Mouse (Mus musculus) midbrain, embryonic 16.5 days (tissue): ENCODE results near the gene Lhpp. TPM values are rescaled to one million over a fixed set of nuclear protein-coding genes. Genes with fewer than 3 reads are reported as not detected.

ENCODE experiments used
- ATAC-seq: fragments of 200-750 bp; cut with Nextera tagmentation; 2 replicates; pipeline ENCODE4 v1.8.0; 2017; ENCODE audit warnings: moderate TSS enrichment
- H3K27ac ChIP-seq: fragments of 300-500 bp; sonication (generic); 2 replicates; pipeline ENCODE4 v1.5.1; 2014; ENCODE audit warnings: mild to moderate bottlenecking, low read length, mixed read lengths
- H3K27me3 ChIP-seq: fragments of 300-500 bp; sonication (generic); 2 replicates; pipeline ENCODE4 v1.6.1; 2014; ENCODE audit warnings: low read depth, low read length, mixed read lengths; ENCODE audit not compliant: control insufficient read depth, insufficient read depth
- H3K36me3 ChIP-seq: fragments of 300-500 bp; sonication (generic); 2 replicates; pipeline ENCODE4 v1.6.1; 2014; ENCODE audit warnings: mild to moderate bottlenecking, low read length, moderate library complexity, mixed read lengths; ENCODE audit not compliant: control insufficient read depth, insufficient read depth
- H3K4me1 ChIP-seq: fragments of 300-500 bp; sonication (generic); 2 replicates; pipeline ENCODE4 v1.6.1; 2014; ENCODE audit warnings: mild to moderate bottlenecking, low read length, mixed read lengths; ENCODE audit not compliant: control insufficient read depth, insufficient read depth
- H3K4me2 ChIP-seq: fragments of 300-500 bp; sonication (generic); 2 replicates; pipeline ENCODE4 v1.6.1; 2014; ENCODE audit warnings: mild to moderate bottlenecking, low read length, mixed read lengths
- H3K4me3 ChIP-seq: fragments of 300-500 bp; sonication (generic); 2 replicates; pipeline ENCODE4 v1.5.1; 2014; ENCODE audit warnings: low read depth, mild to moderate bottlenecking, low read length, moderate library complexity, mixed read lengths
- H3K9ac ChIP-seq: fragments of 300-500 bp; sonication (generic); 2 replicates; pipeline ENCODE4 v1.6.1; 2014; ENCODE audit warnings: low read depth, low read length, mixed read lengths
- H3K9me3 ChIP-seq: fragments of 300-500 bp; sonication (generic); replicated peaks from 2 replicates; pipeline ENCODE4 v1.6.1; 2014; ENCODE audit warnings: mild to moderate bottlenecking, low read length, mixed read lengths; ENCODE audit not compliant: control insufficient read depth, poor library complexity, severe bottlenecking
- WGBS: fragments of 180-500 bp; shearing (Covaris S2); extraction: QIAGEN DNeasy Blood & Tissue Kit; methylation state at CpG from one replicate; pipeline ENCODE4 v1.1.7; 2014; 5-methylcytosine and 5-hydroxymethylcytosine counted together
- polyA plus RNA-seq: library from polyadenylated mRNA; unstranded; fragments of >200 nt; fragmentation: Nextera tagmentation; extraction: Ambion mirVana; gene quantifications from 2 replicates; pipeline ENCODE4 v1.2.1, GENCODE M21; 2015

Lhpp gene
- polyA plus RNA-seq, 1 experiment from 2014 or later, result 51.3 TPM

- Histone ChIP-seq H3K4me3 (no peak overlapping the region), H3K36me3 (no peaks in the 10 kb centered on the region), H3K27ac (no peak overlapping the region), H3K9me3 (no peaks in the 10 kb centered on the region), H3K27me3 (no peaks in the 10 kb centered on the region), H3K4me1 (no peaks in the 10 kb centered on the region), H3K4me2 (no peak overlapping the region), H3K9ac (no peak overlapping the region)
- ATAC-seq, result no peak
- WGBS, result 88% methylated on average over 5 of the region's 5 CpGs
Observed at GRCm38 (mm10) chr7:132689722-132690121, 79.3 kb downstream of the Lhpp start.

- Histone ChIP-seq H3K4me2 (no peak overlapping the region), H3K9me3 (no peaks in the 10 kb centered on the region), H3K36me3 (no peaks in the 10 kb centered on the region), H3K4me1 (no peaks in the 10 kb centered on the region), H3K27me3 (no peaks in the 10 kb centered on the region), H3K4me3 (no peak overlapping the region), H3K27ac (no peak overlapping the region), H3K9ac (no peak overlapping the region)
- no peak for ATAC-seq
- 86% methylated on average over 14 of the region's 14 CpGs for WGBS
Observed at GRCm38 (mm10) chr7:132690716-132691472, 80.5 kb downstream of the Lhpp start.

- Histone ChIP-seq H3K4me1 (no peaks in the 10 kb centered on the region), H3K27me3 (no peaks in the 10 kb centered on the region), H3K4me2 (no peak overlapping the region), H3K9ac (no peak overlapping the region), H3K9me3 (no peaks in the 10 kb centered on the region), H3K4me3 (no peak overlapping the region), H3K36me3 (no peaks in the 10 kb centered on the region), H3K27ac (no peak overlapping the region)
- 73% methylated on average over 9 of the region's 9 CpGs for WGBS
- ATAC-seq, result no peak
Observed at GRCm38 (mm10) chr7:132692719-132693118, 82.3 kb downstream of the Lhpp start.

- no peak overlapping the region for H3K27ac ChIP-seq
- no peaks in the 10 kb centered on the region for H3K27me3 ChIP-seq
- no peak overlapping the region for H3K4me2 ChIP-seq
- no peak overlapping the region for H3K9ac ChIP-seq
- ATAC-seq, result no peak
- 93% methylated on average over 2 of the region's 2 CpGs for WGBS
- H3K4me3 ChIP-seq, result no peak overlapping the region
- no peaks in the 10 kb centered on the region for H3K9me3 ChIP-seq
- H3K4me1 ChIP-seq, result no peaks in the 10 kb centered on the region
- H3K36me3 ChIP-seq, result no peaks in the 10 kb centered on the region
Observed at GRCm38 (mm10) chr7:132693561-132693960, 83.1 kb downstream of the Lhpp start.

- Histone ChIP-seq H3K9ac (no peak overlapping the region), H3K27me3 (no peaks in the 10 kb centered on the region), H3K9me3 (no peaks in the 10 kb centered on the region), H3K4me2 (no peak overlapping the region), H3K4me1 (no peaks in the 10 kb centered on the region), H3K36me3 (no peaks in the 10 kb centered on the region), H3K27ac (no peak overlapping the region), H3K4me3 (no peak overlapping the region)
- WGBS, result 78% methylated on average over 8 of the region's 8 CpGs
- ATAC-seq, result no peak
Observed at GRCm38 (mm10) chr7:132697258-132697796, 86.9 kb downstream of the Lhpp start.

- no peak for ATAC-seq
- Histone ChIP-seq H3K9me3 (no peaks in the 10 kb centered on the region), H3K4me2 (no peak overlapping the region), H3K9ac (no peak overlapping the region), H3K4me1 (no peaks in the 10 kb centered on the region), H3K27me3 (no peaks in the 10 kb centered on the region), H3K36me3 (no peaks in the 10 kb centered on the region), H3K4me3 (no peak overlapping the region), H3K27ac (no peak overlapping the region)
- WGBS, result 91% methylated on average over 4 of the region's 4 CpGs
Observed at GRCm38 (mm10) chr7:132698737-132699136, 88.3 kb downstream of the Lhpp start.

- no peak for ATAC-seq
- WGBS, result 79% methylated on average over 4 of the region's 4 CpGs
Observed at GRCm38 (mm10) chr7:132699165-132699564, 88.7 kb downstream of the Lhpp start.

GRCm38 (mm10) chr7:132699639-132700038 lies 89.2 kb downstream of the Lhpp start:
- Histone ChIP-seq H3K4me2 (no peak overlapping the region), H3K9me3 (no peaks in the 10 kb centered on the region), H3K9ac (no peak overlapping the region), H3K36me3 (no peaks in the 10 kb centered on the region), H3K4me3 (no peak overlapping the region), H3K27me3 (no peaks in the 10 kb centered on the region), H3K4me1 (no peaks in the 10 kb centered on the region), H3K27ac (no peak overlapping the region)
- ATAC-seq, result no peak

More at GRCm38 (mm10) chr7:132699165-132699564, 88.7 kb downstream of the Lhpp start:
- no peak overlapping the region for H3K4me3 ChIP-seq
- no peaks in the 10 kb centered on the region for H3K9me3 ChIP-seq
- H3K4me1 ChIP-seq, result no peaks in the 10 kb centered on the region
- H3K4me2 ChIP-seq, result no peak overlapping the region
- H3K9ac ChIP-seq, result no peak overlapping the region
- H3K27ac ChIP-seq, result no peak overlapping the region
- H3K36me3 ChIP-seq, result no peaks in the 10 kb centered on the region
- H3K27me3 ChIP-seq, result no peaks in the 10 kb centered on the region

GRCm38 (mm10) chr7:132700107-132700506 lies 89.7 kb downstream of the Lhpp start:
- no peaks in the 10 kb centered on the region for H3K36me3 ChIP-seq
- no peak overlapping the region for H3K4me3 ChIP-seq
- no peaks in the 10 kb centered on the region for H3K4me1 ChIP-seq
- no peak overlapping the region for H3K4me2 ChIP-seq
- no peak overlapping the region for H3K27ac ChIP-seq
- no peak for ATAC-seq
- H3K9me3 ChIP-seq, result no peaks in the 10 kb centered on the region
- no peaks in the 10 kb centered on the region for H3K27me3 ChIP-seq
- 90% methylated on average over 4 of the region's 4 CpGs for WGBS
- H3K9ac ChIP-seq, result no peak overlapping the region
